Mouse (Mus musculus) small intestine, adult 10 weeks (tissue): ENCODE measurements around the gene 1700013F07Rik. TPM values are rescaled to one million over a fixed set of nuclear protein-coding genes. Genes with fewer than 3 reads are reported as not detected.

Source experiments
- polyA plus RNA-seq: library from polyadenylated mRNA; stranded (reverse); fragments of 350-450 nt; fragmentation: Illumina TruSeq; extraction: RNeasy Lipid Tissue Mini Kit (QIAGEN cat#74804); gene quantifications from one replicate; pipeline ENCODE4 v1.2.3, GENCODE M21; 2014; ENCODE audit warnings: low replicate concordance

1700013F07Rik gene
- not detected for polyA plus RNA-seq

DNA sequence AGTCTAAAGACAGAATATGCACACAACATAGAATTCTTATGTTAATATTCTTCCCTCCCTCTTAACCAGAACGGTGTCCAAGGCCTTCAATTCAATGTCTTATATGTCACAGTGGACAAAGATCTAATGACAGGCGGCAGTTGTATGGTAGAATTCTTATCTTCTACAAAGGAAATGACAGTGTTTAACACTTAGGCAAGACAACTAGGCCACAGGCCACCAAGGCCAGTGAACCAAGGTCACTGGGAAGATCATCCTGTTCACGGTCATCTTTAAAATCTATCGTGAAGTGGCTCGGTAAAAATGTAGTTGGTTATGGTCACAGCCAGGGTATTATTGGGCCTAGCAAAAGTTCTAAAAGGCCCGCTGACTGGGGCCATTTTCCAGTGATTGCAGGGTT is at the start of gene 1700013F07Rik:
Gene 1700013F07Rik, plus strand, starts transcription at position 200 of the 400 bp plus-strand sequence.

DNA sequence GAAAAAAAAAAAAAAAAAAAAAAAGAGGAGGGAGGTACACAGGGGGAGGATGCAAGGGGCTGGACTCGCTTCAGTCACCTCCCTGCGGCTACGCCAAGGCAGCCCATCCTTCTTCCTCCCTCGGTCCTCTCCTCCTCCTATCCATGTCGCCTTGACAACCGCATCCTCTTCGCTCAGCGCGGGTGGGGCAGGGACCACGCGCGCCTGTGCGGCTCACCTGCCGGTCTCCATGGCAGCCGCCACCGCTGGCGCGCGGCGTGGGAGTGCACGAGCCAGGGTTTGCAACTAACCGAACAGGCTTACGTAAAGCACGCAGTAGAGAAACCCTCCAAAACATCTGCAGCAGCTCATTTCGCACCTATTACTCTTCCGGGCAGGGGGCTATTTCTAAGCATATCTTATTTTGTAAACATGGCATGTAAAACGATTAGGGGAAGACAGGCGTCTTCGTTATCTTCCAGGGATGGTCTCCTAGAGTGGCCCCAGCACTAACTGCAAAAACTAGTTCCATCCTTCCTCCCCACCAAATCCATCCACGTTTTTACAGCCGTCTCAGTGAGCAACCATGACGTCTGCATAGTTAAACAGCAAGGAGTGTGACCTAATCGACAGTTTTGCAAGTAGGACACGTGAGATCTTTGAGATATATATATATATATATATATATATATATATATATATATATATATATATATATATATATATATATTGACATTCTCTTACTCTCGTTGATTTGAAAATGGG is 2.7 kb downstream of the 1700013F07Rik start, which contains the start of gene 5330417C22Rik:
Gene 5330417C22Rik, minus strand, starts transcription at position 20 of the 744 bp plus-strand sequence.

DNA sequence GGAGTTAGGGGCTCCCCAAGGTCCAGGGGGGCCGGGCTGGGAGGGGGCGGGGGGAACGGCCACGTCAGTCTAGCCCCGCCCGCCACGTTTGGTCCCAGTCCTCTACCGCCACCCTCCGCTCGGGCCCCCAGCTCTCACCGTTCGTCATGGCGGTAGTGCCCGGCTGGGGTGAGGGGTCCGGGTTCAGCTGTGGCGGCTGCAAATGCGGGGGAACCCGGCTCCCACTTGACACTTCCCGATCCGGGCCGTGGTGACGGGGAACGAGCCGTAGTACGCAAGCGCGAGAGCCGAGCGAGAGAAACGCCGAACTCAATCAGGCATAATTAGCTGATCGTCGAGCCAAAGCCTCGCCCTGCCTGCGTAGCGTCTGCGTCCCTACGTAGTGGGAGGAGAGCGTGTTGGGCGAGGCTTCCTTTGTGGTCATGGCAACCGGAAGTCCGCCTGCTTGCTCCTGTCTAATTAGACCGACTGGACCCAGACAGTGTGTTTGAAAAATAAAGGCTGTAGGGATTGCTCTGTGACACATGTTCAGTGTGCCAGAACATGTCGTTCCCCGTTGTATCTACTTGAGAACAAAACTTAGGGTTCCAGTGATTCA is 28.3 kb downstream of the 1700013F07Rik start, which contains the start of gene Tmem167b:
Gene Tmem167b, minus strand, starts transcription at position 334 of the 598 bp plus-strand sequence.

DNA sequence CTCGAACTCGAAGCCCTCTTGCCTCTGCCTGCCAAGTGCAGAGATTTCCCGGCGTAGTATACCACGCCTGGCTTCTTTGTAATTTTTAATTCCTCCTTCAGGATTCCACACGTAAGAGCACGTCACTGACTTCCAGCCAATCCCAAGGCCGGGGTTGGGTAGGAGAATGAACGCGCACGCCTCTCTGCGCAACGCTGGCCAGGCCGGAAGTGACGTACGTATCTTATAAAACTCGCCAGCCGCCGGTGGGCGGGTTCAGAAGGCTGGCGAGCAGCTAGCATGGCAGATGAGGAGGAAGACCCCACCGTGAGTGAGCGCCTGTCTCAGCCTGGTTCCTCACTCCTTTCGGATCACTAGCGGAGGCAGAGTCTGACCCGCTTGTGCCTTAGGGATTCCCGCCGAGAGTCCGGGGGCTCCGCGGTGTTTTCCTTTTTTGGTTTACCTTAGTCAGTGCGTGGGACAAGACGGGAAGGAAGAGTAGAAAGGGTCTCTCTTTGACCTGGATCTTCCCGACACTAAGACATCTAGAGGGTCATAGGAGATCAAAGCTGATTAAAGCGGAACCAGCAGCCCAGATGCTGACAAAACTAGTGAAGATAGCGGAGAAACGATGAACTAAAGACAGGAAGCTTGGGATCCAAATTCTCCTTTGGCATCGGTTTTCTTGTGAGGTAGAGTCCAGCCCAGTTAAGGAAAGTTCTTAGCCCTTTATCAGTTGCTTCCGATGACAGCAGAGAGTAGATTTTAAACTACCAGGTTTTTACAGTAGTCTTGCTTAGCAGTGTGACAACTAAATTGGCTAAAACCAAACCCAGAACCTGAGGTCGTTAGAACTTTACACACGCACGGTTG is 37.7 kb downstream of the 1700013F07Rik start, which contains the start of gene Taf13:
Gene Taf13, plus strand, starts transcription at position 256 of the 852 bp plus-strand sequence.

DNA sequence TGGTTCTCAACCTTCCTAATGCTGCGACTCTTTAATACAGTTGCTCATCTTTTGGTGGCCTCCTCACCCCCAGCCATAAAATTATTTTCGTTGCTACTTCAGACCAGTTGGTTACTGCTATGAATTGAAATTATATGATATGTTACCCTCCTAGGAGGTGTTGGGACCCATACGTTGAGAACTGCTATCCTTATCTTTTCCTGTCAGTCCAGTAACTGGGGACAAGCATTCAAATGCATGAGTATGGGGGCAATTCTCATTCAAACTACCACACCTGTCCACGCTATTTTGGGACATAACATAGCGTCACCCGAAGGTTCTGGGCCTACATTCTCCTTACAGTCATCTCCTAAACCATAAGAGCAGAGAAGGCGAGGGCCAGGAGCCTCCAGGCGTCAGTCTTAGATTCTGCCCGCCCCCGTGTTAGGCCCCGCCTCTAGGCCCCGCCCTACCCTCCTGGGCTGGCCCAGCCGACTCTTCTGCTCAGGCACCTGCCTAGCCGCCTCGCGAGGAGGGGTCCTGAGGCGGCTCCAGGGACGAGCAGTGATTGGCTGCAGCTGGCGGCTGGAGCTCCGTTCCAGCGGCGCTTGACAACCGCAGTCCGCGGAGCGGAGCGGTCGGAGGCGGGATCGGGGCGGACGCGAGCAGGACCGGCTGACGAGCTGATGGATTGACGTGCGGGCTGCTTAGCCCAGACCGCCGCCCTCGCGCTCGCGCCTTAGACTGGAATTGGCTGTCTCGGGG is 57.0 kb downstream of the 1700013F07Rik start, which contains the start of gene Wdr47:
Gene Wdr47, plus strand, starts transcription at position 494 of the 744 bp plus-strand sequence.

Other genes starting within 250 kb of the 1700013F07Rik start
- gene Mybphl, start 169.2 kb upstream of the 1700013F07Rik start, polyA plus RNA-seq = not detected
- not detected for gene Psrc1, start 150.3 kb upstream of the 1700013F07Rik start, polyA plus RNA-seq
- gene Celsr2, start 118.6 kb upstream of the 1700013F07Rik start, polyA plus RNA-seq = 0.15 TPM
- 6.9 TPM for gene Sars, start 88.9 kb upstream of the 1700013F07Rik start, polyA plus RNA-seq
- 10.1 TPM for gene 5330417C22Rik, start 2.4 kb downstream of the 1700013F07Rik start, polyA plus RNA-seq
- 72.1 TPM for gene Tmem167b, start 28.3 kb downstream of the 1700013F07Rik start, polyA plus RNA-seq
- 79.9 TPM for gene Taf13, start 37.5 kb downstream of the 1700013F07Rik start, polyA plus RNA-seq
- 9.8 TPM for gene Wdr47, start 57.1 kb downstream of the 1700013F07Rik start, polyA plus RNA-seq
- gene Clcc1, start 119.8 kb downstream of the 1700013F07Rik start, polyA plus RNA-seq = 32.2 TPM
- 43.4 TPM for gene Gpsm2, start 188.2 kb downstream of the 1700013F07Rik start, polyA plus RNA-seq
- gene Aknad1, start 205.5 kb downstream of the 1700013F07Rik start, polyA plus RNA-seq = not detected